Mouse (Mus musculus) adrenal gland, postnatal 14 days (tissue): Measurements from ENCODE around the gene Pdk1. TPM values are rescaled to one million over a fixed set of nuclear protein-coding genes. Genes with fewer than 3 reads are reported as not detected.

ENCODE experiments used
- DNase-seq: peaks from one replicate; pipeline ENCODE4 v3.0.0; 2021; ENCODE audit warnings: mixed read lengths
- total RNA-seq: library from RNA; stranded (reverse); gene quantifications from 2 replicates; pipeline ENCODE4 v1.2.3, GENCODE M21; 2021

Gene Pdk1
- total RNA-seq, 1 experiment from 2014 or later: 37.5 TPM

GRCm38 (mm10) chr2:71937649-71938308 lies 64.8 kb downstream of the Pdk1 start:
- no peak for DNase-seq

GRCm38 (mm10) chr2:71938716-71939393 lies 65.8 kb downstream of the Pdk1 start:
- no peak for DNase-seq

GRCm38 (mm10) chr2:71941005-71941720 lies 68.1 kb downstream of the Pdk1 start:
- no peak for DNase-seq

GRCm38 (mm10) chr2:71941721-71942087 lies 68.7 kb downstream of the Pdk1 start:
- no peak for DNase-seq

- DNase-seq: no peak
Observed at GRCm38 (mm10) chr2:71951212-71951611, 78.2 kb downstream of the Pdk1 start.

Other genes with a start within 250 kb of the Pdk1 start
- gene Itga6, start 127.6 kb upstream of the Pdk1 start, total RNA-seq: 172 and 173 TPM in 2 replicates
- gene Rapgef4, start 108.0 kb downstream of the Pdk1 start, total RNA-seq: 192 and 214 TPM in 2 replicates